Mouse (Mus musculus) urinary bladder, postnatal 14 days (tissue): Measurements from ENCODE around the gene Fgfr4.
"Not testable (repeated sequence)": the region's sequence is repeated elsewhere in the genome, so short reads cannot be mapped to it uniquely, and the experiment has no call there.

Experiments used
- DNase-seq: peaks from one replicate; pipeline ENCODE4 v3.0.0; 2021; ENCODE audit warnings: low spot score

The Fgfr4 gene

GRCm38 (mm10) chr13:55172336-55172770, 19.9 kb downstream of the Fgfr4 start:
- DNase-seq = no peak

DNA sequence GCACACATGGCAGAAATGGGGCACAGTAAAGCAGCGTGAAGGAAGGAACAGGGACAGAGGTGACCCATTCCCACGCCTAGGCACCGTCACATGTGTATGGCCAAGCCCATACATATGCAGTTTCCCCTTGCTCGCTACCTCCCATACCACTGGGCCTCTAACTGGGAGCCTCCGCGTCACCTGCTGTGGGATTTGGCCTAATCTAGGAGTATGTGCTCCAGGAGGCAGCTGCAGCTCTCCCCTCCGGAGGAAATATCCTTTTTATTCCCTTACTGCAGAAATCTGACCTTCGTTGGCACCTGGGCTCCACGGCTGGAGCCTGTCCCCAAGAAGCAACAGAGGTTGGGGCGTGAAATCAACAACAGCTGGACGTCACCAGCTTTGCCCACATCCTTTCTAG, 21.9 kb downstream of the Fgfr4 start:
- no peak for DNase-seq

DNA sequence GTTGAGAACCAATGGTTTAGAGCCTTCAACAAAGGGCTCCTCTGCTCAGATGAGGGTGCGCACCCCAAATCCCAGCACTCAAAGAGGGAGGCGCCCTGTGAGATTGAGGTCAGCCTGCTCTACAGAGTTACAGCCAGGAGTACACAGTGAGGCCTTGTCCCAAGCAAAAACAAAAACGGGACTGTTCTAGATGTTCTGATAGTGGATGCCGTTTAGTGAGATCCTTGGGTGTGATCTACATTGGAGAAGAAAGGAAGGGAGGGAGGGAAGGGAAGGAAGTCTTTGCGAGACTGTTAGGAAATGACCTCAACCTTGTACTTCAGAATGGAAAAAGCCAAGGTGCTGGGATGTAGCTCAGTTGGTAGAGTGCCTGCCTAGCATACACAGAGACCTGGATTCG, 23.8 kb downstream of the Fgfr4 start:
- DNase-seq = no peak

GRCm38 (mm10) chr13:55177903-55178496, 25.6 kb downstream of the Fgfr4 start:
- no peak for DNase-seq

DNA sequence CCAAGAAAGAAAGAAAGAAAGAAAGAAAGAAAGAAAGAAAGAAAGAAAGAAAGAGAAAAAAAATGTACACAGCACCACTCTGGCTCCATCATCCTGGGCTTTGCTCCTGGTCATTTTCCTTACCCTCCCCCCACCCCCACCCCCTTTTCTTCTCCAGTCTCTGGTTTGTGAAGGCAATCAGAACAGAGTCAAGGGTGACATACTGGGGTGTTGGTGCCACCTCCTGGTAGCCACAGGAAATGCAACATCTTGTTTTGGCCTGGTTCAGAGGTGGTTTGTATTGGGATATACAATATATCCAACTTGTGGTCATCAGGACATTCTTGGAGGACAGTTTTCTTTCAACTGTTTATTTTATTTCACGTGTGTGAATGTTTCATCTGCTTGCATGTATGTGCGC, 26.1 kb downstream of the Fgfr4 start:
- DNase-seq = peak; percentile 74

DNA sequence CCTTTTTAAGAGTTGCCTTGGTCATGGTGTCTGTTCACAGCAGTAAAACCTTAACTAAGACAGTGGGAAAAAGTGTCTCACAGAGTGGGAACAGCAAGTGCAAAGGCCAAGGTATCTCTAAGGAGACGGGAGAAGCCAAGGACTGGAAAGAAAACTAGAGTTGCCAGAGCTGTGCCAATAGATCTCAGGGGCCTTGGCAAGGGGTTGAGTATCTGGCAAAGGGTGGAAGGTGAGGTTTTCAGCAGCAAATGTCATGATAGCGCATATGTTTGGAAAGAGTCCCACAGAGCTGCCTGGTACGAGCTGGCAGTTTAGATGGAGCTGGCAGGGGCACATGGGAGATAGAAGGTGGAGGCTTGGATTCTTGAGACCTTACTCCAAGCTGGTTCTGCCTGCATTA, 27.2 kb downstream of the Fgfr4 start:
- no peak for DNase-seq

- DNase-seq = no peak
Observed at GRCm38 (mm10) chr13:55181786-55182172, 29.3 kb downstream of the Fgfr4 start.

- DNase-seq = peak; percentile 73
Observed at GRCm38 (mm10) chr13:55182173-55182894, 29.9 kb downstream of the Fgfr4 start.

DNA sequence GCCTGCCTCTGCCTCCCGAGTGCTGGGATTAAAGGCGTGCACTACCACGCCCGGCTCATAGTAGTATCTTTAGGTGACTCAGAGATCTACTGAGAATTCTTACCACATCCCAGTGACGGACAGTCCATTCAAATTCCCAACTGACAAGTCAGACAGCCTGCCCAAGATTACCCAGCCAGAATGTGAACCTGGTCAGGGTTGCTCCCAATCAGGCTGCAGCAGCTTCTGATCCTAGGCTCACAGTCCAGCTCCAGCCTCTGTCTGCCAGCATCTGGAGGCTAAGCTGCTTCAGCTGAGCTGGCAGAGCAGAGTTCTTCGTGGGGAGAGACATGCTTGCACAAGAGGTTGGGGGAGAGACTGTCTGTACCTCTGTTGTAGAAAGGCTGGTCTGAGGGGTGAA, 30.9 kb downstream of the Fgfr4 start:
- DNase-seq = no peak

DNA sequence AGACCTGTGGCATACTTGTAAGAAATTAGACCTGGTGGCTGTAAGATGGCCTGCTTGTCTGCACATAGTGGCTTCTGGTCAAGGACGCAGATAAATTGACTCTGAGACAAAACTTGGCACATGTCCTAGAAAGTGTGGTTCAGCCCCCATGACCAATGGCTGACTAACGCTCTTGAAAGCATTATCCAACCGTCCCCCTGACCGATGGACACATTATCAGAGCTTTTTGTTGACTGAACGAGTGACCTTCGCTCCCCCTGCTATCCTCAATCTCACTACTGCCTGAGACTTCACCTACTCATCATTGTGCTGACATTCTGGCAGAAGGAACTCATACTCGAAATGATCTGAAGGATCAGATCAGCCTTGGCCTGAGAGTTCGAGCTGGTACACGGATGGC, 34.6 kb downstream of the Fgfr4 start:
- not testable (repeated sequence) for DNase-seq

- DNase-seq = no peak
Observed at GRCm38 (mm10) chr13:55189531-55190107, 37.2 kb downstream of the Fgfr4 start.

DNA sequence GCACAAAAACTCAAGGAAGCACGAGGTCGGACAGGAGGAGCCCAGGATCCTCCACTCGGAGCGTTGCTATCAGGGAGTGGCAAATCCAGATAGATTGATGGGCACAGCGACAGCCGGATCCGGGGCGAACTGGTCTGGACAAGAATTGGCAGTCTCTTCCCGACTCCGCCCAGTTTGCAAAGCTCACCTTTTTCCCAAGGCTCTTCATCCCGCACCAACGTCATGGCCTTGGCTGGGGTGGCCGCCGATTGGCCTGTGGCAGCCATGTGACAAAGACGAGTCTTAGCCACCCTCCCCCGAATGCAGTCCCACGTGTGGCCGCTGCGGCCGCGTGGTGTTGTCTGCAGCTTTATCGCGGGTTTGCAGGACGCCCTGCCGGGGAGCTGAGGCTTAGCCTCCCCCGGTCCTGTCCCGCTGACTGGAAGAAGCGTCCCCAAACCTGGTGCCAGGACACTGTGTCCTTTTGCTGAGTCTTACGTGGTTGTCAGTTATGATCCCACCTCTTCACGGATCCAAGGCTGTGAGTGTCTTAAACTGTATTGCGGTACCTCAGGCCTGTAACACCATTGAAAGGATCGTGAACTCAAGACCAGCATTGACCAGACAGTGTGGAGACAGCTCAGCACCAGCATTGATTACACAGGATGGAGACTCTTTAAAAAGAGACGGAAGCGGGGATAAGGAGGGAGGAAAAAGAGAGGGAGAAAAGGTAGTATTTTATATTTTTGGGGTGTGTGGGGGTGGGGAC, 37.9 kb downstream of the Fgfr4 start:
- peak; percentile 95 for DNase-seq

GRCm38 (mm10) chr13:55191535-55191934, 39.1 kb downstream of the Fgfr4 start:
- DNase-seq = no peak

GRCm38 (mm10) chr13:55202758-55203157, 50.3 kb downstream of the Fgfr4 start:
- not testable (repeated sequence) for DNase-seq

DNA sequence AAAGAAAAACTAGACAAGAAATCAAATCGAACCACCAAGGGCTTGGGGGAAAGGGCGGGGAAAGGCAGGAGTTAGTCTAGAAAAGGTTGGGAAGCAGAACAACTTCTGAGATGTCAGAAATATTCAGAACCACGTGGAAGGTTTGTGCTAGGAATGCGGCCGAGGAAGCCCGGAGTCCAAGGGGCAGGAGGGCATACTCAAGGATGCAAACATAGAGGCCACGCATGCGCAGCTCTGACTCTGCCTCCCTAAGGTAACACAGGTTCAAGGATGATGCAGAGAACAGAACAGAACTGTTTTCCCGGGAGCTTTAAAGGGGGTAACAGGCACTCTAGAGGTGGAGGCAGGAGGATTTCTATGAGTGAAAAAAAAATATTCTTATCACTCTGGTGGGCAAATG, 51.3 kb downstream of the Fgfr4 start:
- no peak for DNase-seq

DNA sequence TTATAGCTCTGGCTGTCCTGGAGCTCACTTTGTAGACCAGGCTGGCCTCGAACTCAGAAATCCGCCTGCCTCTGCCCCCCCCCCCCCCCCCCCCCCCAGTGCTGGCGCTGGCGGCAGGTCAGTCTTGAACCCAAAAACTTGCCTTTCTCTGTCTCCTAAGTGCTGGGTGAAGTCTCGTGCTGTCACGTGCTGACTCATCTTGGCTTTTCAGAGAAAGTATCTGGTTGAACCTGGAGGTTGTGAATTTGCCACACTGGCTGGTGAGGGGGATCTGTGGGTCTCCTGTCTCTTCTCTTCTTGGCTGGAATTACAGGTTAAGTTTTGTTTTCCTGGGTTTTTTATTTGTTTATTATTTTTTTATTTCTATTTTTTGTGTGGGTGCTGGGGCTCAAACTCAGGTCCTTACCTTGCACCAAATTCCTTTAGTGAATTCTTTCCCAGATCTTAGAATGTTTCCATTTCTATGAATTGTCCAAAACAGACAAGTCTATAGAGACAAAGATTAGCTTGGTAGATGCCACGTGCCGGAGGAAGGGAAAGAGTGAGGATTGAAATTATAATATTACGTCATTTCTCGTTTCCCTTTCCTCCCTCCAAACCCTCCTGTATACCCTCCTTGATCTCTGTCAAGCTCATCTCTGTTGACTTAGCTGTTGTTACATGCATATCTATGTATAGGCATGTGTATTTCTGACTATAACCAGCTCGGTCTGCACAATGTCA, 52.4 kb downstream of the Fgfr4 start:
- DNase-seq = no peak

DNA sequence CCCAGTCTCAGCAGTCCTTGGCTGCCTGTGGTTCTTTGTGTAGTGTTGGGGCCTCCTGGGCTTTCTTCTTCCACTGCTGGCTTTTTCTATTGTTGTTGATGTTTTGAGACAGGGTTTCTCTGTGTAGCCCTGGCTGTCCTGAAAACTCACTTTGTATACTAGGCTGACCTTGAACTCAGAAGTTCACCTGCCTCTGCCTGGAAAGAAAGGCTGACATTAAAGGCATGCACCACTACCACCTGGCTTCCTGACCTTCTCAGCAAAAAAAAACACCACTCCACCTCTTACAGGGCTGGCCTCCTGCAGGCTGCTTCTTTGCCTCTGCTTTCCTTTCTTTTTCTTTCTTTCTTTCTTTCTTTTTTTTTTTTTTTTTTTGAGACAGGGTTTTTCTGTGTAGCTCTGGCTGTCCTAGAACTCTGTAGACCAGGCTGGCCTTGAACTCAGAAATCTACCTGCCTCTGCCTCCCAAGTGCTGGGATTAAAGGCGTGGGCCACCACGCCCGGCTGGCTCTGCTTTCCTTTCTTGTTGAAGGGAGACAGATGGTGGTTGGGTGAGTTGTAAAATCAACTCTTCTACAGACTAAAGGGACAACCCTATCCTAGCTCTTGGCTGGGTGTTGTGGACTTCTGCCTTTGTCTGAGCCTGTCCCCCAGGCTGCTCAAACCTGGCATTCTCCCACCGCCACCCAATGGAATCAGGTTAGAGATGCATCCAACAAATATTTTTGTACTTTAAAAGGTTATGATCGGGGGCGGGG, 53.2 kb downstream of the Fgfr4 start:
- DNase-seq = no peak

GRCm38 (mm10) chr13:55208837-55209648, 56.6 kb downstream of the Fgfr4 start:
- no peak for DNase-seq

DNA sequence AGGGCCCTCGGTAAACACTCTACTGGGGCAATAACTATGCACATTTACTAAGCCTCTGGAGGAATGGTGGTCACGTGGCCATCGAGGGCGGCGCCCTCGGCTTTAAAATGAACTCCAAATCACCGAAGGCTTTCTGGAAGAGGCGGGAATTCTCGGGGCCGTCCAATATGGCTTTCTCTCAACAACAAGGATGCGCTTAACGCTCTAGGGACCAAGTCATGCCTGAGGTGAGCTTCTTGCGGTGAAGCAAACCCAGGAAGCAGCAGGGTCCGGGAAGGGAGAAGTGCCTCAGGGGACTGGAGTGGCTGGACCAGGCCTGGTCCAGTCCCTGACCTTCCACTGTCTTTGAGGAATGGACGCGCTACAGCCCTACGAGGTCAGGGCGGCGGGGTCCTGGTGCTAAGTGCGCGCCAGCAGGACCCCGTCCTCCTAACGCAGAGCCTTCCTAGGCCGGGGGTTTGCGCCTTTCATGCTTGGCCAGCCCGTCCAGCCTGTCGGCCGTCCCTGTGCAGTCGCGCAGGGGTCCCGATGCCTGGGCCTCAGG, 57.3 kb downstream of the Fgfr4 start, which contains the start of gene Nsd1:
Gene Nsd1 (plus strand): TSS at position 134 of the 544 bp plus-strand sequence.
- no peak for DNase-seq
